Mouse (Mus musculus) lung, postnatal 36 days (tissue): ENCODE results near the gene Fbxw28.
"Not testable (repeated sequence)": the region's sequence is repeated elsewhere in the genome, so short reads cannot be mapped to it uniquely, and the experiment has no call there.

Experiments
- DNase-seq: peaks from one replicate; pipeline ENCODE4 v3.0.0; 2022; ENCODE audit warnings: mixed read lengths

Gene Fbxw28

DNA sequence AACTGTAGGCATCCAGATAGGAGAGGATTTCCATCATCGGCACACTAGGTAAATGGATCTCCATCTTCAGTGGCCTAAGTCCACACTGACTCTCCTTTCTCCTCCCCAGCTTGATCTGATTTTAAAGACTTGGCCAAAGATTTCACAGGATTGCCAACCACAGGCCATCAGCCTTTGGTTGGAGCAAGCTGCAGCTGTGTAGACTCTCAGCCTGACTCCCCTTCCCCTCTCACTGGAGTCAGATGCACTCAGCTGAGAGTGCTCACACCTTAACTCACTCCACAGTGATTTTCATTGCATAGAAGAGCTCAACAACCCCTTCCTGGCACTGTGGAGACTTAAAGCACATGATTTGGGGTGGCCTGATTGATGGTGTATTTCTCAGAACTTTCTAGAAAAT, at the start of gene Fbxw28:
Gene Fbxw28 (minus strand): TSS at position 101 of the 400 bp plus-strand sequence.
- not testable (repeated sequence) for DNase-seq

DNA sequence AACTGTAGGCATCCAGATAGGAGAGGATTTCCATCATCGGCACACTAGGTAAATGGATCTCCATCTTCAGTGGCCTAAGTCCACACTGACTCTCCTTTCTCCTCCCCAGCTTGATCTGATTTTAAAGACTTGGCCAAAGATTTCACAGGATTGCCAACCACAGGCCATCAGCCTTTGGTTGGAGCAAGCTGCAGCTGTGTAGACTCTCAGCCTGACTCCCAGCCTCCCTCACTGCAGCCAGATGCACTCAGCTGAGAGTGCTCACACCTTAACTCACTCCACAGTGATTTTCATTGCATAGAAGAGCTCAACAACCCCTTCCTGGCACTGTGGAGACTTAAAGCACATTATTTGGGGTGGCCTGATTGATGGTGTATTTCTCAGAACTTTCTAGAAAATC, 51.9 kb downstream of the Fbxw28 start, which contains the start of gene Fbxw14:
Gene Fbxw14 (minus strand): TSS at position 101 of the 400 bp plus-strand sequence.
- DNase-seq, result not testable (repeated sequence)
